Mouse (Mus musculus) gastrocnemius, adult 18-20 months (tissue): ENCODE measurements around the gene Adgb. TPM values are rescaled to one million over a fixed set of nuclear protein-coding genes. Genes with fewer than 3 reads are reported as not detected.
"Not testable (repeated sequence)": the region's sequence is repeated elsewhere in the genome, so short reads cannot be mapped to it uniquely, and the experiment has no call there.

Experiments
- DNase-seq: peaks from one replicate; pipeline ENCODE4 v3.0.0; 2021; ENCODE audit warnings: low spot score
- long read RNA-seq, 2 experiments: library from polyadenylated mRNA; stranded (forward); transcript quantifications; one replicate each; pipeline ENCODE4 v2.0.0; 2021
- total RNA-seq, 2 experiments: library from RNA; stranded (reverse); gene quantifications; 2 replicates each; pipeline ENCODE4 v1.2.3; 2021

The Adgb gene
- under 1 TPM in 1 of 2 experiments, not detected in 1; 0.05 TPM for total RNA-seq
- long read RNA-seq, experiment 1, result 0 reads
- long read RNA-seq, experiment 2, result 0 reads

- peak; percentile 72 for DNase-seq
Observed at GRCm38 (mm10) chr10:10471961-10472610, at the start of gene Adgb. Gene Adgb, minus strand, starts transcription at chr10:10472326.

GRCm38 (mm10) chr10:10480139-10480538, 8.0 kb upstream of the Adgb start:
- DNase-seq, result no peak

GRCm38 (mm10) chr10:10477429-10477828, 5.3 kb upstream of the Adgb start:
- DNase-seq, result not testable (repeated sequence)

GRCm38 (mm10) chr10:10476956-10477355, 4.8 kb upstream of the Adgb start:
- no peak for DNase-seq

GRCm38 (mm10) chr10:10476549-10476948, 4.4 kb upstream of the Adgb start:
- DNase-seq, result no peak

GRCm38 (mm10) chr10:10468699-10469547, 3.2 kb downstream of the Adgb start:
- no peak for DNase-seq

- no peak for DNase-seq
Observed at GRCm38 (mm10) chr10:10460113-10460512, 12.0 kb downstream of the Adgb start.

- no peak for DNase-seq
Observed at GRCm38 (mm10) chr10:10456991-10457390, 15.1 kb downstream of the Adgb start.

- DNase-seq, result no peak
Observed at GRCm38 (mm10) chr10:10449067-10449466, 23.1 kb downstream of the Adgb start.

GRCm38 (mm10) chr10:10444841-10445466, 27.2 kb downstream of the Adgb start:
- no peak for DNase-seq

GRCm38 (mm10) chr10:10443558-10443957, 28.6 kb downstream of the Adgb start:
- no peak for DNase-seq

- DNase-seq, result no peak
Observed at GRCm38 (mm10) chr10:10435014-10435413, 37.1 kb downstream of the Adgb start.

- no peak for DNase-seq
Observed at GRCm38 (mm10) chr10:10429635-10430034, 42.5 kb downstream of the Adgb start.

- no peak for DNase-seq
Observed at GRCm38 (mm10) chr10:10429032-10429431, 43.1 kb downstream of the Adgb start.

- no peak for DNase-seq
Observed at GRCm38 (mm10) chr10:10424383-10424782, 47.7 kb downstream of the Adgb start.

GRCm38 (mm10) chr10:10411046-10411445, 61.1 kb downstream of the Adgb start:
- DNase-seq, result no peak

- peak; percentile 29 for DNase-seq
Observed at GRCm38 (mm10) chr10:10408166-10408565, 64.0 kb downstream of the Adgb start.

GRCm38 (mm10) chr10:10395784-10396481, 76.2 kb downstream of the Adgb start:
- no peak for DNase-seq

- no peak for DNase-seq
Observed at GRCm38 (mm10) chr10:10374629-10375028, 97.5 kb downstream of the Adgb start.

GRCm38 (mm10) chr10:10364025-10364424, 108.1 kb downstream of the Adgb start:
- DNase-seq, result no peak

GRCm38 (mm10) chr10:10355605-10356227, 116.4 kb downstream of the Adgb start:
- no peak for DNase-seq
